Mouse (Mus musculus) adrenal gland, postnatal 25 days (tissue): Measurements from ENCODE around the gene Gm4985. TPM values are rescaled to one million over a fixed set of nuclear protein-coding genes. Genes with fewer than 3 reads are reported as not detected.
"Not testable (repeated sequence)": the region's sequence is repeated elsewhere in the genome, so short reads cannot be mapped to it uniquely, and the experiment has no call there.

ENCODE experiments used
- DNase-seq: peaks from one replicate; pipeline ENCODE4 v3.0.0; 2021; ENCODE audit warnings: mixed read lengths
- long read RNA-seq: library from polyadenylated mRNA; stranded (forward); transcript quantifications from one replicate; pipeline ENCODE4 v2.0.0, GENCODE M21; 2021
- microRNA-seq, 2 experiments: library from miRNA; unstranded; fragments of <30 nt; microRNA quantifications; one replicate each; pipeline ENCODE4 v1.2.0; 2021
- total RNA-seq: library from RNA; stranded (reverse); gene quantifications from 2 replicates; pipeline ENCODE4 v1.2.3, GENCODE M21; 2021

Gm4985 gene
- not detected in 2 replicates for total RNA-seq
- long read RNA-seq = 0 reads

- DNase-seq = not testable (repeated sequence)
Observed at GRCm38 (mm10) chrX:23958834-23959233, at the start of gene Gm4985. TSS of gene Gm4985 (minus strand) at chrX:23958934.

DNA sequence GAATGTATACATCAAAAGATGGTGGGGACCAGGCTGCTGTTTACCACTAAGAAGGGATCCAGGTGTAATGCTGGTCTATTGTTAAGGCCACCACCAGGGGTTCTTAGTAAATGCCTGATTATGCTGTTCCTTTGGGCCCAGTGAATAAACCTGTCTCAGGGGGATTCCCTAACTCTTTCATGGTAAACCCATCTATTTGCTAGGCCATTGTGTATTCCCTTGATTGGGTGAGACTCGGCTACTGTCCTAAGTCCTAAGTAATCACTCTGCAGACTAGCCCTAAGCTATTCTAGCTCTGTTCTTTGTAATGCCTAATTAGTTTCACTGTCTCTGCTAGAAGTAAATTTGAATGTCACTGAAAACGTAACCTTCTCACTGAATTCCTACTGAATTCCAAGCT is 4.6 kb downstream of the Gm4985 start:
- DNase-seq = no peak

Small RNA genes within 50 kb of the gene (microRNA-seq; reads per million reads assigned to microRNA genes)
- 0 reads per million in 2 experiments for gene Gm25299

Other genes starting within 250 kb of the Gm4985 start
- gene Gm4907, start 76.4 kb downstream of the Gm4985 start, total RNA-seq = not detected in 2 replicates